Mouse (Mus musculus): Measurements from ENCODE around the gene Dtymk.

GRCm38 (mm10) chr1:93824609-93825008, 22.9 kb upstream of the Dtymk start, which contains the start of gene D2hgdh:
- TF ChIP-seq GATA1 (IDR thresholded peaks at IDR 0.05; ENCODE audit: low read length): no peak
- no peak for TF ChIP-seq TAL1 (IDR thresholded peaks at IDR 0.05; ENCODE audit: low read length)
